Mouse (Mus musculus) macrophage (primary cell): ENCODE data around the gene Cep55. TPM values are rescaled to one million over a fixed set of nuclear protein-coding genes. Genes with fewer than 3 reads are reported as not detected.
A peak's percentile ranks its signal among the peaks of the same experiment; 100 is the strongest.

Experiments used
- H3K27ac ChIP-seq: fragments of 350-480 bp; formaldehyde crosslinking; 2 replicates; pipeline ENCODE4 v1.9.0; 2021
- H3K36me3 ChIP-seq: fragments of 350-480 bp; formaldehyde crosslinking; 2 replicates; pipeline ENCODE4 v1.9.0; 2021; ENCODE audit errors: inconsistent target
- H3K4me3 ChIP-seq: fragments of 350-480 bp; formaldehyde crosslinking; 2 replicates; pipeline ENCODE4 v1.9.0; 2021; ENCODE audit errors: inconsistent target
- H3K79me2 ChIP-seq: fragments of 350-480 bp; formaldehyde crosslinking; 2 replicates; pipeline ENCODE4 v1.9.0; 2021; ENCODE audit errors: inconsistent target
- WGBS: methylation state at CpG from one replicate; pipeline ENCODE4 v1.1.7; 2026; ENCODE audit warnings: inconsistent platforms; ENCODE audit not compliant: missing documents; 5-methylcytosine and 5-hydroxymethylcytosine counted together
- polyA plus RNA-seq: library from polyadenylated mRNA; stranded (reverse); fragments of 250-400 nt; gene quantifications from 3 replicates; pipeline ENCODE4 v1.2.4, GENCODE M21; 2018; ENCODE audit warnings: inconsistent platforms

The Cep55 gene
- polyA plus RNA-seq, 1 experiment from 2014 or later: 8.9 TPM

DNA sequence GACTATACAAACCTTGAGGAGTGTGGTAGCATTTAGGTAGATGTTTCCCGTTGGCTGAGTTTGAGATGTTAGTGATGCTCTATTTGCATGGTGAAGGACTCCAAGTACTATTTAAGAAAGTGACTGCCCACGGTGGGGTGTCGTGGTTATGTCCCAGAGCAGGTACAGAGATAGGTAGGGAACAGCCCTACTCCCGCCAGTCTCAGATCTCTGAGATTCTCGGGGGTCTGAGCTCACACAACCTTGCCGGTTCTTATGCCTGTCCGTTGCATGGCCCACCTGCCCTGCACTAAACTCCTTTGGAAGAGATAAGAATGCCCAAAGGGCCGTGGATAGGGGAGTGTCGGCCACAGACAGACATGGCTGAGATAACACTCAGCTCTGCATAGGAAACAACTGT is 23.7 kb upstream of the Cep55 start:
- H3K79me2 ChIP-seq: peaks cover 96% of the 10 kb centered on the region
- H3K27ac ChIP-seq: no peak overlapping the region
- H3K4me3 ChIP-seq: no peak overlapping the region
- H3K36me3 ChIP-seq: peaks cover 12% of the 10 kb centered on the region; the same call in 1 of the 2 replicates
- WGBS: 83% methylated on average over 9 of the region's 9 CpGs

- 87% methylated on average over 15 of the region's 15 CpGs for WGBS
- Histone ChIP-seq H3K4me3 (no peak overlapping the region), H3K79me2 (peaks cover 98% of the 10 kb centered on the region), H3K27ac (no peak overlapping the region), H3K36me3 (peaks cover 25% of the 10 kb centered on the region; the same call in 1 of the 2 replicates)
These were observed 21.6 kb upstream of the Cep55 start for GRCm38 (mm10) chr19:38032993-38033734.

DNA sequence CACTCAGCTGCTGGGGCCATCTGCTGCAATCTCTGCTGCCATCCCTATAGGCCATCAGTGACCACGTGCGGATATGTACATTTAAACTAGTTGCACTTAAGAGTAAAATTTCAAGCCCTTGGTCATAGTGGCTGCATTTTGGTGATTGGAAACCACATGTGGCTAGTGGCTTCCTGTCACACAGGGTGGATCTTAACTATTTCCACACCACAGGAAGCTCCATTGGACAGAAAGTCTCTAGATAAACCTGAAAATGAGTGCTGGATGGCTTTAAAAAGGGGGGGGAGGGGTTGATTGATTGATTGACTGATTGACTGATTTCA is 21.1 kb upstream of the Cep55 start:
- Histone ChIP-seq H3K27ac (no peak overlapping the region), H3K79me2 (peaks cover 98% of the 10 kb centered on the region), H3K36me3 (peaks cover 25% of the 10 kb centered on the region; the same call in 1 of the 2 replicates), H3K4me3 (no peak overlapping the region)
- 23% methylated on average over 2 of the region's 2 CpGs for WGBS

GRCm38 (mm10) chr19:38034696-38035095 is 20.1 kb upstream of the Cep55 start:
- WGBS: 73% methylated on average over 2 of the region's 2 CpGs
- Histone ChIP-seq H3K79me2 (peaks cover 98% of the 10 kb centered on the region), H3K36me3 (peaks cover 25% of the 10 kb centered on the region; the same call in 1 of the 2 replicates), H3K27ac (no peak overlapping the region), H3K4me3 (no peak overlapping the region)

GRCm38 (mm10) chr19:38035766-38036165 is 19.0 kb upstream of the Cep55 start:
- no peak overlapping the region for H3K4me3 ChIP-seq
- 97% methylated on average over 2 of the region's 2 CpGs for WGBS
- no peak overlapping the region for H3K27ac ChIP-seq
- H3K79me2 ChIP-seq: peaks cover 99% of the 10 kb centered on the region
- peaks cover 25% of the 10 kb centered on the region; the same call in 1 of the 2 replicates for H3K36me3 ChIP-seq

- no peak overlapping the region for H3K4me3 ChIP-seq
- peaks cover 25% of the 10 kb centered on the region; the same call in 1 of the 2 replicates for H3K36me3 ChIP-seq
- WGBS: 58% methylated on average over 2 of the region's 2 CpGs
- no peak overlapping the region for H3K27ac ChIP-seq
- H3K79me2 ChIP-seq: peaks cover 99% of the 10 kb centered on the region
These were observed 16.5 kb upstream of the Cep55 start for GRCm38 (mm10) chr19:38038267-38038666.

DNA sequence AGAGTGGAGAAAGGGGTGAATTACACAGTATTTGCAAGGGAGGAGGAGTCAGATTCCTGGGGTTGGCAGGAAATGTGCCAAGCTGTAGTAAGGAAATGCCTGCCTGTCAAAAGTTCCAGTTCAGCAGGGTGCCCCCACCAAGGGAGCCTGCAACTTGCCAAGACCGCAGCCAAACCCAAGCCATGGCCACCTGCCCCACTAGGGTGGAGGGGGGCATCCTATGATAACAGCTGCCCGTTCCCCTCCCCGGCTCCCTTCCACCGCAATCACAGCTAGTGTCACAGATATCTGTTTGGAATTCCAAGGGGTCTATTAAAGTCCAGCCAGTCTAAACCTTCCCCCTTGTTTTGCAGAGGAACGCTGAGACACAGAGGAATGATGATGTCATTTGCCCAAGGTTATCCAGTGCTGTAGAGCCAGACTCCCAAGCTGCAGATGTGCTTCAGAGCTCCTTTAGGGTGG is 12.5 kb upstream of the Cep55 start:
- Histone ChIP-seq H3K36me3 (peaks cover 6% of the 10 kb centered on the region; the same call in 1 of the 2 replicates), H3K27ac (peak overlapping the region; percentile 79), H3K4me3 (peak overlapping the region; percentile 84), H3K79me2 (peaks cover 59% of the 10 kb centered on the region)
- 1% methylated on average over 5 of the region's 5 CpGs for WGBS

DNA sequence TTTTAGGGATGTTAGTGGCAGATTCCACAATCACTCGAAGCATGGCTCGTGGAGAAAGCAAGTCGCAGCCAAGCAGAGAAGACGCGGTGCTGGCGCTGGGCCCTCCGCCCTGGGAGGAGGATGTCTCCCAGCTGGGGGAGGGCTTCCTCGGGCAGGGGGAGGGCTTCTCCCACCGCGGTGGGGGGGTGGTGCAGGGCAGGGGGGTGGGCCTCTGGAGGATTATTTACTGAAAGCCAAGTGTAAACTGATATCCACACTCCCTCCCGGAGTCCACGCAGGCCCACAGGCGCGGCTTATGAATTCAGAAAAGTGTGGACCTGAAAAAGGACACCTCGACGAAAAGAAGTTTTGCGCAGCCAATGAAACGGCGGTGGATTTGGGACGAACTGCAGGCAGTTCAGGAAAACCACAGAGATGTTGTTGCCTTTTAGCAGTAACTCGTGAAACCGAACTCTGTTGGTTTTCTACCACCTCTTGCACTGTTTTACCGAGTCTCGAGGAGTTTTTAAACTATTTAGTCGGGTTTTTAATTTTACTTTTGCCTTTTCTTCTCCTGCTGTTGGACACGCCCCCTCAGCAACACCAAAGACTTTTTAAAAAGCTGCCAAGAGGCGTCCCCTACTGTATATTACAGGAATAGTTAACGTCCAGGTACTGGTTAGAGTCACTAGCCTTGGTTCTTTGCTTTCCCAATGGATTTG is 11.4 kb upstream of the Cep55 start, which contains the start of gene Myof:
TSS of gene Myof (minus strand) at position 297 of the 701 bp plus-strand sequence.
- peak within 1 kb of the TSS; percentile 79 for H3K27ac ChIP-seq
- H3K36me3 ChIP-seq: no peaks in the 10 kb centered on the region; the same call in 1 of the 2 replicates
- peak within 1 kb of the TSS; percentile 84 for H3K4me3 ChIP-seq
- WGBS: 2% methylated on average over 28 of the region's 28 CpGs
- peaks cover 48% of the 10 kb centered on the region for H3K79me2 ChIP-seq

- no peak overlapping the region for H3K27ac ChIP-seq
- H3K79me2 ChIP-seq: peaks cover 30% of the 10 kb centered on the region
- WGBS: 86% methylated on average over 3 of the region's 3 CpGs
- no peaks in the 10 kb centered on the region for H3K36me3 ChIP-seq
- H3K4me3 ChIP-seq: no peak overlapping the region
These were observed 9.6 kb upstream of the Cep55 start for GRCm38 (mm10) chr19:38045198-38045597.

DNA sequence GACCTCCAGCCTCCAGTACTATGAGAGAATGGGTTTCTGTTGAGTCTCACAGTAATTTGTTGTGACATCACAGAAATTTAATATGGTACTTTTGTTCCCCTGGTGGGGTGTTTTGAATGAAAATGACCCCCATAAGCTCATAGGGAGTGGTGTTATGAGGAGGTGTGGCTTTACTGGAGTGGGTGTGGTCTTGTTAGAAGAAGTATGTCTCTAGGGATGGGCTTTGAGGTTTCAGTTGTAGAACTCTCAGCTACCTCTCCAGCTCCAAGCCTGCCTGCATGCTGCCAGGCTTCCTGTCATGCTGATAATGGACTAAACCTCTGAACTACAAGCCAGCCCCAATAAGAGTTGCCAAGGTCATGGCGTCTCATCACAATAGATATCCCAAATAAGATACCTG is 5.1 kb upstream of the Cep55 start:
- H3K4me3 ChIP-seq: no peak overlapping the region
- no peak overlapping the region for H3K27ac ChIP-seq
- no peaks in the 10 kb centered on the region for H3K79me2 ChIP-seq
- H3K36me3 ChIP-seq: no peaks in the 10 kb centered on the region
- WGBS: 94% methylated on average over 1 of the region's 1 CpGs

DNA sequence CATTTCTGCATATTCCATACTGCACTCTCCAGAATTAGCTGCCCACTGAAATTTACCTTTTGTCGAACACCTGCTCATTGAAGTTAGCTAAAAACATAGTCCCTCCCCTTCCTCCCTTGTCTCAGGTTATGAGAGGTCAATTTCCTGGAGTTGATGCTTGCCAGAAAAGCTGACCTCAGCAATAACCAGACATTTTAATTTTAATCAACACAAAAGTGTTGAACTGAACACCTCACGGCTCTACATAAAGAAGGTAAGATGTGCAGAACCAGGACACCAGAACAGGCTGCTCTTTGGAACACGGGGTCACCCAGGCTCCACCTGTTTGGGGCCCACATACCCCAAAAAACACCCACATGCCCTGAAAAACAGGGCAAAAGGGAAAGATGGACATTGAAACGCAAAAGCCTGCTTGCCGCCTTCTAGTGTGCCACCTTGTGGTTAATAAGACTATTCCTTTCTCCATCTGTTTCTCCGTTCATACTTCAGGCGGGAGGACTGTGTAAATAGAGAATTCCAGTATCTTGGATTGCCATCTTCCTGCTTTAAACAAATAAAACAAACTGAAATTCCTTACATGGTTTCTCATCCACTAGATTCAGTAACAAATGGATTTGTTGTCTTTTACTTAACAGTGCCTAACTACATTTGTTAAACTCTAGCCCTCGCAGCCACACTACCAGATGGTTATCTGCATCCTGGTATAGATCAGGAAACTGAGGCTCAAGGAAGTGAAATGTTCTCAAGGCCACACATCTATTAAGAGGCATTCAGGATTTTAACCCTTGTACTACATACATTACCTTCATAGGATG is 1.4 kb upstream of the Cep55 start:
- WGBS: 18% methylated on average over 8 of the region's 8 CpGs
- Histone ChIP-seq H3K27ac (no peak overlapping the region), H3K4me3 (peak overlapping the region; percentile 89), H3K79me2 (peaks cover 31% of the 10 kb centered on the region), H3K36me3 (no peaks in the 10 kb centered on the region)

- 0% methylated on average over 22 of the region's 23 CpGs for WGBS
These were observed 577 bp upstream of the Cep55 start for GRCm38 (mm10) chr19:38054149-38054719.

DNA sequence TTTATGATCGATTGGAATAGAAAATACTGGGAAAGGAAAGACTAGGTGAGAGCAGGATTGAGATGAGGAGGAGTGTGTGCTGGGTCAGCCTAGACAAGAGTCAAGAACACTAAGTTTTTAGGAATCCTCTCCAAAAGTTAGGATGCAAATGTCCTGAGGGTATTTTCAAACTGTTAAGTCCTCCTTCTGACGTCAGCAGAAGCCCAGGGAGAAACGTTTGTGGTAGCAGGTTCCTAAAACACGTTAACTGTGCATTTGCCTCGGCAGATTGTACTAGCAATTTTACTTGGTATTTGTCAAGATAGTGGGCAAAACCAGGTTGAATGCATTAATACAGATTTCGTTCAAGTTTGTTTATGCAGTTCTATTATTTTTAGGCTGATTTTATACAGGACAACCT is 987 bp downstream of the Cep55 start:
- H3K4me3 ChIP-seq: peak overlapping the region; percentile 89
- peaks cover 31% of the 10 kb centered on the region for H3K79me2 ChIP-seq
- WGBS: 12% methylated on average over 6 of the region's 6 CpGs
- no peaks in the 10 kb centered on the region for H3K36me3 ChIP-seq
- 0 out of 2 replicates have a peak overlapping the region, but pooled peaks have one; percentile 57 for H3K27ac ChIP-seq

More at GRCm38 (mm10) chr19:38054149-38054719, 577 bp upstream of the Cep55 start:
- H3K27ac ChIP-seq: peak overlapping the region; percentile 46
- no peaks in the 10 kb centered on the region for H3K36me3 ChIP-seq
- H3K79me2 ChIP-seq: peaks cover 31% of the 10 kb centered on the region
- peak overlapping the region; percentile 89 for H3K4me3 ChIP-seq

DNA sequence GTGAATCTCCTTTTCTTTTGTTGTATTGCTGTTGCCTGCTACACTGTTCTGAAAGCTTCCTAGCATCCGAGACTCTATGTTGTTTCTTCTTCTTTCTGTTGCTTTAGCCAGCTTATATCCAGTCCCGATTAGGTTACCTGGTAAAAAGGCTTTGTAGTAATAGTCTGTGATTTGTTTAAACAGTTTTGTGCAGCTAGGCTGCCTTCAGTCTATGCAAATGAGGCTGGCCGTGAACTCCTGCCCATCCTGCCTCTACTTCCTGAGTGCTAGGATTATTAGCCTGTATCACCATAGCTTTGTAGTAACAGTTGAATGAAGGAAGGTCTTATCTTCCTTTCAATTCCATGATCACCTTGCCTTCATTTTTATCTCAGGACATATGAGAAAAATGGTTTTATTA is 1.5 kb downstream of the Cep55 start:
- WGBS: 67% methylated on average over 3 of the region's 3 CpGs
- peak overlapping the region; percentile 89 for H3K4me3 ChIP-seq

More for the DNA sequence above, 1.5 kb downstream of the Cep55 start:
- Histone ChIP-seq H3K27ac (no peak overlapping the region), H3K79me2 (peaks cover 31% of the 10 kb centered on the region), H3K36me3 (no peaks in the 10 kb centered on the region)
